In the genomic region with DNA sequence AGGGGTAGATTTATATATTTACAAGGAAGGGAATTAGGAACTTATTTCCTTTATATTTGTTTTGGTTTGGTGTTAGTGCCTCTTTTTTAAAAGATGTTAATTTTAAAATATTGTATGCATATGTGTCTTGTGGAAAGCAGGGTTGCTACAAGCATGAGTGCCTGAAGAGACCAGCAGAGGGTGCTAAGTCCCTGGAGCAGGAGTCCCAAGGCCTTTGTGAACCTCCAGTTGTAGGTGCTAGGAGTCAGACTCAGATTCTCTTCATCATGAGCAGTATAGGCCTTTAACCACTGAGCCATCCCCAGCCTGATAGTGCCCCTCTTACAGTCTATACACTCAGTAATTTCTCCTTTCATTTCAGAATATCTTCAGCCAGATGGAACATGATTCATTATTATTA, we compare ENCODE assay signal across 9 mouse cellular contexts.
DNase-seq lines count a peak whose midpoint lies in the region; ATAC-seq and TF ChIP-seq lines count a peak whose summit lies in the region.
"Had no signal": no experiment of that assay in that cellular context is flagged by ENCODE, and none has a peak within 500 bp of the region (broad histone marks: within the 10 kb centered on the region; RNA-seq: fewer than 3 reads in every experiment).

No protein-coding gene starts in this region.

- H3K9ac ChIP-seq in limb, embryonic 11.5 days (ENCODE audit: low read length): no peak overlapping the region
- no peak overlapping the region for H3K9ac ChIP-seq in ES-E14 (ENCODE audit: insufficient read depth, low read depth, low read length, poor library complexity, severe bottlenecking)
- H3K9ac ChIP-seq: liver, embryonic 14.5 days had no signal

- no peak overlapping the region for H3K4me2 ChIP-seq in limb, embryonic 11.5 days (ENCODE audit: low read depth, severe bottlenecking)

- H3K4me1 ChIP-seq in limb, embryonic 11.5 days (ENCODE audit: control insufficient read depth, insufficient read depth, low read length): no peaks in the 10 kb centered on the region
- H3K4me1 ChIP-seq in limb, embryonic 10.5 days: no peaks in the 10 kb centered on the region
- no peaks in the 10 kb centered on the region for H3K4me1 ChIP-seq in ES-E14 (ENCODE audit: control insufficient read depth in 2 of 2, insufficient read depth in 2 of 2, low read length in 2 of 2, poor library complexity in 1 of 2)

- H3K4me3 ChIP-seq in limb, embryonic 11.5 days (ENCODE audit: low read depth, low read length): no peak overlapping the region
- no peak overlapping the region for H3K4me3 ChIP-seq in limb, embryonic 10.5 days
- H3K4me3 ChIP-seq in ES-E14 (ENCODE audit: insufficient read depth in 1 of 2, low read depth in 1 of 2, low read length in 2 of 2, poor library complexity in 1 of 2, severe bottlenecking in 1 of 2): no peak overlapping the region

- no peak for ATAC-seq in cerebellum, adult (ENCODE audit: insufficient number of reproducible peaks, low FRiP score, low TSS enrichment)
- no peak for ATAC-seq in limb, embryonic 11.5 days (ENCODE audit: insufficient number of reproducible peaks, low FRiP score, low TSS enrichment, low read depth)

- DNase-seq in cerebellum, adult 18-20 months: peak; percentile 12 to 15
- DNase-seq in limb, embryonic 11.5 days (ENCODE audit: low spot score): peak; percentile 22
- no peak for DNase-seq in limb, embryonic 10.5 days (ENCODE audit: low spot score)
- peak; percentile 17 for DNase-seq in ES-E14 (ENCODE audit: low read depth, low spot score)
- DNase-seq in induced T-regulatory cell, adult 2 months (ENCODE audit: low read depth): peak; percentile 0
- DNase-seq in Muller cell, postnatal 12 days (ENCODE audit: inconsistent ontology term): no peak
- DNase-seq in heart, adult 8-10 months (ENCODE audit: low spot score): no peak

- H3K27me3 ChIP-seq in limb, embryonic 11.5 days (ENCODE audit: control insufficient read depth, insufficient read depth, low read length): no peaks in the 10 kb centered on the region
- no peaks in the 10 kb centered on the region for H3K27me3 ChIP-seq in limb, embryonic 10.5 days (ENCODE audit: low read depth, poor library complexity, severe bottlenecking)

- H3K9me3 ChIP-seq in limb, embryonic 11.5 days (ENCODE audit: control insufficient read depth, low read length): no peaks in the 10 kb centered on the region
- no peaks in the 10 kb centered on the region for H3K9me3 ChIP-seq in limb, embryonic 10.5 days (replicated peaks)
- H3K9me3 ChIP-seq in ES-E14 (ENCODE audit: control insufficient read depth, insufficient read depth, low read depth, low read length): no peaks in the 10 kb centered on the region

- in situ Hi-C loops in ES-E14 (cut with MboI; ENCODE audit: low sequenced_read_pairs in 2 of 2, unreplicated experiment in 2 of 2): no loop called here

- H3K27ac ChIP-seq in limb, embryonic 11.5 days (replicated peaks; ENCODE audit: low read depth, low read length): no peak overlapping the region
- no peak overlapping the region for H3K27ac ChIP-seq in limb, embryonic 10.5 days
- H3K27ac ChIP-seq in ES-E14 (ENCODE audit: insufficient read depth, low read depth, low read length, poor library complexity, severe bottlenecking): no peak overlapping the region
- H3K27ac ChIP-seq: liver, embryonic 14.5 days had no signal

- no peaks in the 10 kb centered on the region for H3K36me3 ChIP-seq in limb, embryonic 11.5 days (ENCODE audit: control insufficient read depth, insufficient read depth, low read length)
- H3K36me3 ChIP-seq in limb, embryonic 10.5 days: no peaks in the 10 kb centered on the region
- no peaks in the 10 kb centered on the region for H3K36me3 ChIP-seq in ES-E14 (ENCODE audit: control insufficient read depth, insufficient read depth, low read length, poor library complexity, severe bottlenecking)

TF ChIP-seq in ES-E14, 5 proteins besides CTCF, POLR2A, EP300 and RAD21:
- no peak for TF ChIP-seq CHD2 (IDR thresholded peaks at IDR 0.05; ENCODE audit: low read depth, low read length)
- TF ChIP-seq ZC3H11A (IDR thresholded peaks at IDR 0.05; ENCODE audit: borderline replicate concordance, low read depth, low read length): peak; percentile 52; the same call in 1 of the 2 replicates

Comparison
In these comparisons a context has a peak if more than half of its experiments do, and no peak if none do; other contexts are left out.
1. DNase-seq: peak in cerebellum, adult 18-20 months (2 of 2), limb, embryonic 11.5 days (single experiment), ES-E14 (single experiment) and induced T-regulatory cell, adult 2 months (single experiment); none in limb, embryonic 10.5 days (single experiment), Muller cell, postnatal 12 days (single experiment) and heart, adult 8-10 months (single experiment).